Mouse (Mus musculus): ENCODE measurements around the gene Rpl13a.

GRCm38 (mm10) chr7:45098541-45099240 lies 29.9 kb downstream of the Rpl13a start:
- TF ChIP-seq CTCF (IDR thresholded peaks at IDR 0.05; ENCODE audit: low read depth) (peak; percentile 58), EP300 (IDR thresholded peaks at IDR 0.05; ENCODE audit: low read depth) (no peak)

All from liver, embryonic 14.5 days (tissue).